8 mouse cellular contexts compared by ENCODE assay signal in genomic region chr9:41156006-41156719, GRCm38 (mm10). TPM values are rescaled to one million over a fixed set of nuclear protein-coding genes. Genes with fewer than 3 reads are reported as not detected.
DNase-seq lines count a peak whose midpoint lies in the region; ATAC-seq and TF ChIP-seq lines count a peak whose summit lies in the region.

No protein-coding gene starts in this region.

- peak overlapping the region; percentile 90 for H3K4me2 ChIP-seq in heart, embryonic 13.5 days
- H3K4me2 ChIP-seq in forebrain, embryonic 14.5 days (ENCODE audit: low read length), result peak overlapping the region; percentile 77

- no peak for TF ChIP-seq EP300 in MEL (IDR thresholded peaks at IDR 0.05; ENCODE audit: low read depth in 1 of 2, low read length in 2 of 2)

- intact Hi-C loops in heart, postnatal 10 days (cut with DNase I), result no loop called here

- peaks cover 46% of the 10 kb centered on the region for H3K4me1 ChIP-seq in heart, embryonic 13.5 days
- H3K4me1 ChIP-seq in MEL (ENCODE audit: control insufficient read depth in 1 of 2, insufficient read depth in 2 of 2, low read length in 2 of 2), result peaks cover 10 to 31% of the 10 kb centered on the region in 2 experiments
- peaks cover 13% of the 10 kb centered on the region for H3K4me1 ChIP-seq in forebrain, embryonic 14.5 days (ENCODE audit: control insufficient read depth, insufficient read depth, low read length)

- TF ChIP-seq RAD21 in MEL (IDR thresholded peaks at IDR 0.05; ENCODE audit: low read depth, low read length), result no peak

- peaks cover 13% of the 10 kb centered on the region; the same call in 1 of the 2 replicates for H3K27me3 ChIP-seq in heart, embryonic 13.5 days (replicated peaks)
- H3K27me3 ChIP-seq in MEL (ENCODE audit: control insufficient read depth in 1 of 2, insufficient read depth in 2 of 2, low read length in 2 of 2), result no peaks in the 10 kb centered on the region
- H3K27me3 ChIP-seq in forebrain, embryonic 14.5 days (replicated peaks; ENCODE audit: control insufficient read depth, insufficient read depth, low read length), result no peaks in the 10 kb centered on the region

- no peak overlapping the region for H3K27ac ChIP-seq in heart, embryonic 13.5 days (replicated peaks)
- H3K27ac ChIP-seq in MEL (ENCODE audit: control insufficient read depth, low read depth, low read length) (no peak overlapping the region), macrophage (peak overlapping the region; percentile 43; the same call in 1 of the 2 replicates)
- H3K27ac ChIP-seq in forebrain, embryonic 14.5 days (ENCODE audit: low read depth, low read length), result no peak overlapping the region

- no peak for TF ChIP-seq POLR2A in MEL (IDR thresholded peaks at IDR 0.05; ENCODE audit: control insufficient read depth in 1 of 2, insufficient read depth in 1 of 2, low read depth in 1 of 2, low read length in 2 of 2, poor library complexity in 1 of 2)

- no peak for ATAC-seq in heart, embryonic 13.5 days (ENCODE audit: extremely low read depth, insufficient number of reproducible peaks, low FRiP score, low TSS enrichment)
- no peak for ATAC-seq in forebrain, embryonic 14.5 days
- no peak for ATAC-seq in CD4-positive, CD25-positive, alpha-beta regulatory T cell, adult 4 months

- peak overlapping the region; percentile 90 for H3K4me3 ChIP-seq in heart, embryonic 13.5 days
- peak overlapping the region; percentile 90 to 100; a peak in 3 of 4 replicates for H3K4me3 ChIP-seq in MEL (ENCODE audit: control insufficient read depth in 1 of 2, insufficient read depth in 1 of 2, low read depth in 2 of 2, low read length in 2 of 2)
- H3K4me3 ChIP-seq in forebrain, embryonic 14.5 days (ENCODE audit: low read depth, low read length), result peak overlapping the region; percentile 81
- H3K4me3 ChIP-seq in macrophage (ENCODE audit: inconsistent target), result peak overlapping the region; percentile 54

- no peaks in the 10 kb centered on the region for H3K9me3 ChIP-seq in heart, embryonic 13.5 days
- H3K9me3 ChIP-seq in MEL (replicated peaks; ENCODE audit: insufficient read depth, low read length), result no peaks in the 10 kb centered on the region
- no peaks in the 10 kb centered on the region for H3K9me3 ChIP-seq in forebrain, embryonic 14.5 days (replicated peaks; ENCODE audit: control insufficient read depth, low read length)

- H3K9ac ChIP-seq in heart, embryonic 13.5 days, result peak overlapping the region; percentile 89
- H3K9ac ChIP-seq in MEL (ENCODE audit: control insufficient read depth, low read depth, low read length, poor library complexity, severe bottlenecking), result peak overlapping the region; percentile 87
- peak overlapping the region; percentile 80 for H3K9ac ChIP-seq in forebrain, embryonic 14.5 days (ENCODE audit: low read length)

- no peak for DNase-seq in heart, postnatal 10 days
- no peak for DNase-seq in MEL (ENCODE audit: low read depth, low spot score)
- DNase-seq in forebrain, embryonic 14.5 days (ENCODE audit: low spot score), result no peak
- no peak for DNase-seq in layer of hippocampus, adult 8-10 months (ENCODE audit: low spot score in 2 of 2)
- DNase-seq in c-Kit-positive CD71-positive TER-119-positive erythroid progenitor cells, embryonic 14.5 days (ENCODE audit: low spot score), result no peak

- 24% methylated on average over 20 of the region's 20 CpGs for WGBS in heart, embryonic 13.5 days
- WGBS in forebrain, embryonic 14.5 days, result 21% methylated on average over 20 of the region's 20 CpGs
- 48% methylated on average over 20 of the region's 20 CpGs for WGBS in macrophage (ENCODE audit: missing documents)

- H3K36me3 ChIP-seq in heart, embryonic 13.5 days, result no peaks in the 10 kb centered on the region
- peaks cover 0 to 12% of the 10 kb centered on the region in 2 experiments; a peak in 2 of 4 replicates for H3K36me3 ChIP-seq in MEL (ENCODE audit: control insufficient read depth in 1 of 2, insufficient read depth in 2 of 2, low read length in 2 of 2)
- no peaks in the 10 kb centered on the region for H3K36me3 ChIP-seq in forebrain, embryonic 14.5 days (ENCODE audit: control insufficient read depth, insufficient read depth, low read length)
- no peaks in the 10 kb centered on the region for H3K36me3 ChIP-seq in macrophage (ENCODE audit: inconsistent target)

- no peak for TF ChIP-seq CTCF in MEL (IDR thresholded peaks at IDR 0.05 in 2 of 3, conservative IDR thresholded peaks at IDR 0.05 in 1 of 3; ENCODE audit: control insufficient read depth in 1 of 3, insufficient read depth in 1 of 3, low read depth in 2 of 3, low read length in 3 of 3, poor library complexity in 1 of 3, severe bottlenecking in 1 of 3)

- peaks cover 12% of the 10 kb centered on the region for H3K79me2 ChIP-seq in MEL (ENCODE audit: control insufficient read depth, insufficient read depth, low read length, poor library complexity)
- peaks cover 56% of the 10 kb centered on the region for H3K79me2 ChIP-seq in macrophage (ENCODE audit: inconsistent target)

TF ChIP-seq in MEL, 35 proteins besides CTCF, POLR2A, EP300 and RAD21:
- no peak for TF ChIP-seq MAFK (IDR thresholded peaks at IDR 0.05; ENCODE audit: borderline replicate concordance, low read depth, low read length)
- TF ChIP-seq KAT2A (conservative IDR thresholded peaks at IDR 0.05; ENCODE audit: low read depth, low read length), result no peak
- no peak for TF ChIP-seq MXI1 (IDR thresholded peaks at IDR 0.05; ENCODE audit: low read depth, low read length)
- TF ChIP-seq HCFC1 (IDR thresholded peaks at IDR 0.05; ENCODE audit: low read depth, low read length), result no peak
- TF ChIP-seq USF2 (IDR thresholded peaks at IDR 0.05; ENCODE audit: borderline replicate concordance in 1 of 2, insufficient read depth in 1 of 2, low read depth in 1 of 2, low read length in 2 of 2), result no peak
- TF ChIP-seq MAZ (IDR thresholded peaks at IDR 0.05; ENCODE audit: low read depth, low read length), result no peak
- TF ChIP-seq E2F4 (IDR thresholded peaks at IDR 0.05; ENCODE audit: borderline replicate concordance, low read depth, low read length), result no peak
- no peak for TF ChIP-seq MAX (IDR thresholded peaks at IDR 0.05; ENCODE audit: low read length)
- no peak for TF ChIP-seq ZC3H11A (IDR thresholded peaks at IDR 0.05; ENCODE audit: low read depth, low read length)
- TF ChIP-seq POLR2AphosphoS5 (IDR thresholded peaks at IDR 0.05; ENCODE audit: borderline replicate concordance, low read depth, low read length), result no peak
- no peak for TF ChIP-seq ZNF384 (IDR thresholded peaks at IDR 0.05; ENCODE audit: low read depth, low read length)
TF ChIP-seq in MEL: peak in this region for 0.

RNA-seq across cellular contexts. Expression of gene Ubash3b, which starts 5.3 kb away (rescaled TPM):
- 8.5 and 9.3 TPM in 2 replicates for polyA plus RNA-seq in heart, embryonic 13.5 days (2015; fragmentation: Nextera tagmentation; extraction: Ambion mirVana)
- total RNA-seq in heart, postnatal 10 days (2021), result 1 to 10 TPM; 2.9 to 3.7 TPM
- total RNA-seq in MEL (2012; rRNA removed), result 5.4 and 6.8 TPM in 2 replicates
- polyA plus RNA-seq in MEL (2012; ENCODE audit: insufficient read depth in 1 of 2, insufficient read length in 2 of 2, low read depth in 1 of 2, low replicate concordance in 2 of 2, missing spikeins in 1 of 2) (10 to 100 TPM in 1 of 2 experiments, not detected in 1; 11.3 TPM), macrophage (2018) (7.7 to 26.7 TPM (median 10.3 TPM) in 3 replicates)
- 13.8 and 18.1 TPM in 2 replicates for polyA plus RNA-seq in forebrain, embryonic 14.5 days (2014; fragmentation: Nextera tagmentation; extraction: Ambion mirVana)
- 10 to 100 TPM; 11.3 to 61.6 (median 22.4) TPM for total RNA-seq in macrophage (2018; cell fraction: chromatin; rRNA removed)
- total RNA-seq in macrophage (2018; cell fraction: cytosol; rRNA removed), result 10 to 100 TPM; 10.5 to 20.6 (median 14.8) TPM
- total RNA-seq in macrophage (2018; cell fraction: nucleus; rRNA removed), result 10 to 100 TPM; 11.8 to 66.8 (median 19.8) TPM
- polyA plus RNA-seq in CD4-positive, CD25-positive, alpha-beta regulatory T cell, adult 4 months (2017; shearing (Covaris generic)), result 10 to 100 TPM; 25.1 to 27.5 TPM
- 10 to 100 TPM; 26.1 to 30.8 (median 29.7) TPM for total RNA-seq in layer of hippocampus, adult 8-10 months (2022)
